Mouse (Mus musculus): ENCODE measurements around the gene Dbp.

- TF ChIP-seq CTCF (IDR thresholded peaks at IDR 0.05; ENCODE audit: low read depth, low read length) (no peak), POLR2A (IDR thresholded peaks at IDR 0.05; ENCODE audit: borderline replicate concordance, low read depth, low read length) (no peak)
Measured at GRCm38 (mm10) chr7:45741308-45741707, 36.4 kb downstream of the Dbp start.
